Mouse (Mus musculus) C2C12 (cell line): ENCODE data around the gene Taf1c.

ENCODE experiments used
- CTCF ChIP-seq: IDR thresholded peaks from one replicate; pipeline ENCODE4 v1.5.1; 2011; ENCODE audit not compliant: control insufficient read depth, insufficient read depth, insufficient read length
- USF1 ChIP-seq: IDR thresholded peaks from one replicate; pipeline ENCODE4 v1.6.1; 2011; ENCODE audit warnings: low read depth, mild to moderate bottlenecking, control low read depth, moderate library complexity

DNA sequence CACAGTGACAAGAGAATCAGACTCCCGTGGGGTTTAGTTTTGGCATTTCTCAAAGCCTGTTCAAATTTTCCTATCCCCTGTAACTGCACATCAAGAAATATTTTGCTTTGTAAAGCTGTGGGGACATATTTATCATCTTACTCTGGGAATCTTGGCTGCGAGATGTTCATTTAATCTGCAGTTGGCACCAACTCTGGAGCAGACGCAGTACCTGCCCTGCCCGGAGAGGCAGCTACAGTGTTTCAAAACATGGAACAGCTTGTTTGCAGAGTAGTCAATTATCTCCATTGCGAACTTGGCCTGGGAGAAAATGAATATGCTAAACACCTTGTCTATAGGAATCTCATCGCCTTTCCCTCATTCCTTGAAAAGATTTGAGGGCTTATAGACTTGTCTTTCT, 33.2 kb upstream of the Taf1c start:
- TF ChIP-seq CTCF (no peak), USF1 (no peak)
